Mouse (Mus musculus): ENCODE measurements around the gene Slc39a11. TPM values are rescaled to one million over a fixed set of nuclear protein-coding genes. Genes with fewer than 3 reads are reported as not detected.
"Not testable (repeated sequence)": the region's sequence is repeated elsewhere in the genome, so short reads cannot be mapped to it uniquely, and the experiment has no call there.

Slc39a11 gene
- polyA plus RNA-seq, 1 experiment, result 0.08 TPM

DNA sequence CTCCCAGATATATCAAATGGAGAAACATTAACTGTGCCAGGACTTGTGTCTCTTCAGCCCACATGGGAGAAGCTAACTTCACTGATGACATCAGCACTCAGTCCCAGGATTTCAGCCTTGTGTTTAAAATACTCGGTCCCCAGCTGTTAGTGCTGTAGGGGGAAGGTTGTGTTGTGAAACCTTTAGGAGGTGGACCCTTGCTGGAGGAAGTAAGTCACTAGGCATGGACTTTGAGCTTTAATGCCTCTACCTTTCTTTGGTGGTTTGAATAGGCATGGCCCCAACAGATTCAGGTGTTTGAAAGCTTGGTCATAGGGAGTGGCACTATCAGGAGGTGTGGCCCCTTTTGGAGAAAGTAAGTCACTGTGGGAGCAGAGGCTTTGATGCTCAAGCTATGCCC, 80.9 kb downstream of the Slc39a11 start:
- Histone ChIP-seq H3K4me1 (ENCODE audit: control insufficient read depth) (peaks cover 11% of the 10 kb centered on the region), H3K4me3 (replicated peaks) (no peak overlapping the region), H3K9me3 (ENCODE audit: control insufficient read depth, low read length) (no peaks in the 10 kb centered on the region), H3K27me3 (ENCODE audit: control insufficient read depth) (no peaks in the 10 kb centered on the region), H3K36me3 (ENCODE audit: control insufficient read depth) (no peaks in the 10 kb centered on the region)
- TF ChIP-seq GATA1 (IDR thresholded peaks at IDR 0.05; ENCODE audit: low read length) (no peak), TAL1 (IDR thresholded peaks at IDR 0.05; ENCODE audit: low read length) (no peak)

DNA sequence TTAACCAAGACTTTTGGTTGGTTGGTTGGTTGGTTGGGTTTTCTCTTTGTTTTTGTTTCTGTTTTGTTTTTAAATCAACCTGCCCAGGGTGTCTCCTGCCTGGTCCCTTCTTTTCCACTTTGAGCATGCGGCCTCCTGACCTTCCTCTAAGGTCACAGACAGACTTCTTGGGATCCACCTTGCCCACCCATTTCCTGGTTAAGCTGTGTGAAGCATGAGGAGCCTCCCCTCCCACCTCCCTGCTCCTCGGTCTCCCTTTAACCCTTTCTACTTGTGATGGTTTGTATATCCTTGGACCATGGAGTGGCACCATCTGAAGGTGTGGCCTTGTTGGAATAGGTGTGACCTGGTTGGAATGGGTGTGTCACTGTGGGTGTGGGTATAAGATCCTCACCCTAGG, 82.0 kb downstream of the Slc39a11 start:
- H3K27me3 ChIP-seq (ENCODE audit: control insufficient read depth); H3K36me3 ChIP-seq (ENCODE audit: control insufficient read depth); H3K9me3 ChIP-seq (ENCODE audit: control insufficient read depth, low read length); H3K4me3 ChIP-seq (replicated peaks): not testable (repeated sequence)
- peaks cover 11% of the 10 kb centered on the region for H3K4me1 ChIP-seq (ENCODE audit: control insufficient read depth)

DNA sequence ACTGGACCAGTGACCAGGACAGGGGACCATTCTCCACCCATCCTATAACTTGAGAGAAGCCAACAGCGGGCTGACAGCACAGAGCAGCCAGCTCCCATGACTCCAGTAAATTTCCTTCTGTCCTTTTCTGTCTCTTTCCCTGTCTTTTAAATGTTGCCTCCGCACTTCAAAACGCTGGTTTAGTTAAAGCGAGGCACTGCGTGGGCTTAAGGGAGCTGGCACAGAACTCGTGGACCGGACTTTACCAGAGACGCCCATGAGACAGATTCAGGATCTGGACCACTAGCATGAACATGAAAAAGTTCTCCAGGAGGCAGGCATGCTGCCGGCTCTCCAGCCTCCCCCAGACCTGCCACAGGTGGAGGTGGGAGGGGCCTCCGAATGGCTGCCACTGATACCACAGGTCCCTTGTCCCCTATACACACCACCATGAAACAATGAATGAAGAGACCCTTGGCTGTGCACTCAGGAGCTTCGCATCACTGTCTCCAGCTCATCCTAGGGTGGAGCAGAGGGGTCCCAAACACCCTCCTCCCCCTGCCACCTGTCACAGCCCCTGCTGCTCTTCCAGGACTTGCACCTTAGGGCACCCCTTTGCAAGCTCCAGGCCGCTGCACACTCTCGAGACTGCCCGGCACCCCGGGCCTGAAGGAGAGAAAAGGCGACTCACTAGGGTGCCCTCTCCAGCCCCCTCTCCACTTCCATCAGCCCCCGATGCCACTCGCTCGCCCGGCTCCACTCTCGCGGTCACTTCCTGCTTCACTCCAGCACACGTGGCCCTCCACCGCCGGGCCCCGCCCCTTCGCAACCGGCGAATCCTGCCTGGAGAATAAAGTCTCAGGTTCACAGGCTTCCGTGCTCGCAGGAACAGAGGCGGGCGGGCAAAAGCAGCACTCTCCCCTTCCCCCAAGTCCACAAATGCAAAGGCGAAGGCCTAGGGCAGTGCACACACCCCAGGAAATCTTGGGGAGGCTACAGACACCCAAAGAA, 84.6 kb downstream of the Slc39a11 start:
- Histone ChIP-seq H3K27me3 (ENCODE audit: control insufficient read depth) (no peaks in the 10 kb centered on the region), H3K4me3 (replicated peaks) (peak overlapping the region; percentile 63), H3K36me3 (ENCODE audit: control insufficient read depth) (peaks cover 4% of the 10 kb centered on the region; the same call in 1 of the 2 replicates), H3K9me3 (ENCODE audit: control insufficient read depth, low read length) (no peaks in the 10 kb centered on the region), H3K4me1 (ENCODE audit: control insufficient read depth) (peaks cover 11% of the 10 kb centered on the region)
- TF ChIP-seq GATA1 (IDR thresholded peaks at IDR 0.05; ENCODE audit: low read length), result no peak
- no peak for TF ChIP-seq TAL1 (IDR thresholded peaks at IDR 0.05; ENCODE audit: low read length)

DNA sequence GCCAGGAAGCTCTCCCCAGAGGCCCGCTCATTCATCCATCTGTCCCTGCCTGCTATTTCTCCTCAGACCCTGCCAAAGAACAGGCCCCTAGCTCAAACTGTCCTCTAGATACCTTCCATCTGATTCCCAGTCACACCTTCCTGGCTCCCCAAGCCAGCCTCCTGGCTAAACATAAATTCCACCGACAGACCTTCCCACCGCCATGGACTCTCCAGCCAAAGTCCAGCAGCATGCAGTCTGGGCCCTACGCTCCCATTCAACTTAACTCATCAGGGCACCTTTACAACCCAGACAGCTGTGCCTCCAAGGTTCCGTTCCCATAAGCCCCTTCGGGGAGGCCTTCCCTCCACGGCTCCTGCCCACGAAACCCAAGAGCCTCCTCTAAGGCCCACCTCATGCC, 87.6 kb downstream of the Slc39a11 start:
- Histone ChIP-seq H3K27me3 (ENCODE audit: control insufficient read depth) (no peaks in the 10 kb centered on the region), H3K36me3 (ENCODE audit: control insufficient read depth) (peaks cover 4% of the 10 kb centered on the region; the same call in 1 of the 2 replicates), H3K4me3 (replicated peaks) (no peak overlapping the region), H3K9me3 (ENCODE audit: control insufficient read depth, low read length) (no peaks in the 10 kb centered on the region), H3K4me1 (ENCODE audit: control insufficient read depth) (peaks cover 11% of the 10 kb centered on the region)
- TF ChIP-seq GATA1 (IDR thresholded peaks at IDR 0.05; ENCODE audit: low read length) (no peak), TAL1 (IDR thresholded peaks at IDR 0.05; ENCODE audit: low read length) (no peak)

DNA sequence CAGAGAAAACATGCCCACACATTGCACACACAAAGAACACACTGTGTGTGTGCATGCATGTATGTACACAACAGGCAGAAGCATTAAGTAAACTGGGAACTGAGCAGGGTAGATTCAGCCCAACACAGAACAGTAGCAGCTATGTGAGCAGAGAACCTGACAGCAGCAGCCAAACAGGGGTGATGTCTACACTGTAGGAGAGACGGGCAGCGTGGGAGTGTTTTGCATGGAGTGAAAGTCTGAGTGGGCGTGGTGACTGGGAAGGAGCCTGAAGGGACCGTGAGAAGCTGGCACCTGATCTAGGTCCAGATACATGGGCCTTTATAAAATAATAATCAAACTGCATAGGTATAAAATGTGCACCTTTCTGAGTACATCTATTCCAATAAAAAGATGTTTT, 89.7 kb downstream of the Slc39a11 start:
- peaks cover 5% of the 10 kb centered on the region for H3K4me1 ChIP-seq (ENCODE audit: control insufficient read depth)
- no peaks in the 10 kb centered on the region for H3K27me3 ChIP-seq (ENCODE audit: control insufficient read depth)
- H3K4me3 ChIP-seq (replicated peaks), result no peak overlapping the region
- H3K9me3 ChIP-seq (ENCODE audit: control insufficient read depth, low read length), result no peaks in the 10 kb centered on the region
- no peak for TF ChIP-seq GATA1 (IDR thresholded peaks at IDR 0.05; ENCODE audit: low read length)
- no peak for TF ChIP-seq TAL1 (IDR thresholded peaks at IDR 0.05; ENCODE audit: low read length)
- peaks cover 4% of the 10 kb centered on the region; the same call in 1 of the 2 replicates for H3K36me3 ChIP-seq (ENCODE audit: control insufficient read depth)

DNA sequence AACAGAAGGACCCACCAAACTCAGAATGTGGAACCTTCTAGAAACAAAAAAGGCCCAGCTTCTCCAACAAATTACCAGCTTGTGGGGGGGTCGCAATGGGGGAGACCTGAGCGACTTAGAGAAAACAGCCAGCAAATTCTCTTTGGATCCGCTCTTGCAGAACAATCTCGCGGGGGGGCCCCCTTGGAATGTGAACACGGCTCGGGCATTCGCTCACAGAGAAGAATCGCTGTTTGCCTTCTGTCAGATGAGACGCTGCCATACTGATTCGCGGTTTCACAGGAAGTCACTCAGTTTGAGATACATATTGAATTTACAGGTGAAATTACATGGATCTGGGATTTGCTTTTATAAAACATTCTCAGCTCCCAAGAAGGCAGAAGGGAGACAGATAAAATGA, 91.4 kb downstream of the Slc39a11 start:
- H3K27me3 ChIP-seq (ENCODE audit: control insufficient read depth), result no peaks in the 10 kb centered on the region
- peaks cover 4% of the 10 kb centered on the region; the same call in 1 of the 2 replicates for H3K36me3 ChIP-seq (ENCODE audit: control insufficient read depth)
- no peak overlapping the region for H3K4me3 ChIP-seq (replicated peaks)
- no peak for TF ChIP-seq TAL1 (IDR thresholded peaks at IDR 0.05; ENCODE audit: low read length)
- no peak for TF ChIP-seq GATA1 (IDR thresholded peaks at IDR 0.05; ENCODE audit: low read length)
- H3K4me1 ChIP-seq (ENCODE audit: control insufficient read depth), result no peaks in the 10 kb centered on the region
- no peaks in the 10 kb centered on the region for H3K9me3 ChIP-seq (ENCODE audit: control insufficient read depth, low read length)

DNA sequence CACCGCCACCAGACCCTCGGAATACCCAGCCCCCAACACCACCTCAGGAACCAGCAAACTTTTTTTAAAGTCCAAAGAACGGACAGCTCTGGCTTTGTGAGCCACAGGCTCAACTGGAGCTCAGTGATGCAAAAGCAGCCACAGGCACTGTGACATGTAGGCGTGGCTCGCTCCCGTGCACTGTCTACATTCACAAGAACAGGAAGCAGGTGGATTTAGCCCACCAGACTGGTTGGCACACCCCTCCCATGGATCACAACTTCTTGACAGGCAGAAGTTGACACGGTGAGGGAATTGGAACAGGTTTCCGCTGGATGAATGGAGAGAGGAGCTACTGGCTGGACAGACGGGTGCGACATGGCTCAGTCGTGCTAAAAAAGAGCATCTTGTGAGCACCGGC, 93.7 kb downstream of the Slc39a11 start:
- H3K9me3 ChIP-seq (ENCODE audit: control insufficient read depth, low read length), result no peaks in the 10 kb centered on the region

DNA sequence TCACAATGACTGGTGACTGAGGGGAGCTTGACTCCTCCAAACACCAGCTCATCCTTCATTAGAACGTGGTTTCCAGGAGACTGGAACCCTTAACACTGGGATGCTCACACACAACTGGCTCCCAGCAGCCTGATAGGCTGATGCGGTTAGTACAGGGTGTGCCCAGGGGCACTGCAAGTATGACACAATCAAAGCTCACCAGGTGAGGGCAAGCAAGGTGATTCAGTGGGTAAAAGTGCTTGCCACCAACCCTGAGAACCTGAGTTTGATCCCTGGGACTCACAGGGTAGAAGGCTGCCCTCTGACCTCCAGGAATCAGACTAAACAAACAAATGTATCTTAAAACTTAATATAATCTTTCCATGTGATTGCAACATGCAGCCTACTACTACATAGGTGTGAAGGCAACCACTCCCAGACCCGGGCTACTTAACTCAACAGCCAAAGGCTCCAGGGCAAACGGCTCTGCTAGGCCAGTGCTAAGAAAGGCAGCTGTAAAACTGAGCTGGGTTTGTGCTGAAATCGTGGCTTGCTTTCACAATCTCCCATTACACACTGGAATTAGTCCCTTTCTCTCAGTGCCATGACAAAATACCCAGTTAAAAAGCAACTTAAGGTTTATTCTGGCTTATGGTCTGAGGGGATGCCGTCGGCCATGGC, 95.0 kb downstream of the Slc39a11 start:
- TF ChIP-seq TAL1 (IDR thresholded peaks at IDR 0.05; ENCODE audit: low read length) (no peak), GATA1 (IDR thresholded peaks at IDR 0.05; ENCODE audit: low read length) (no peak)
- Histone ChIP-seq H3K4me1 (ENCODE audit: control insufficient read depth) (no peaks in the 10 kb centered on the region), H3K27me3 (ENCODE audit: control insufficient read depth) (no peaks in the 10 kb centered on the region), H3K36me3 (ENCODE audit: control insufficient read depth) (no peaks in the 10 kb centered on the region; the same call in 1 of the 2 replicates), H3K9me3 (ENCODE audit: control insufficient read depth, low read length) (no peaks in the 10 kb centered on the region), H3K4me3 (replicated peaks) (no peak overlapping the region)

More for the DNA sequence above, 93.7 kb downstream of the Slc39a11 start:
- H3K36me3 ChIP-seq (ENCODE audit: control insufficient read depth), result peaks cover 4% of the 10 kb centered on the region; the same call in 1 of the 2 replicates
- no peaks in the 10 kb centered on the region for H3K27me3 ChIP-seq (ENCODE audit: control insufficient read depth)
- H3K4me3 ChIP-seq (replicated peaks), result no peak overlapping the region
- TF ChIP-seq TAL1 (IDR thresholded peaks at IDR 0.05; ENCODE audit: low read length), result no peak
- TF ChIP-seq GATA1 (IDR thresholded peaks at IDR 0.05; ENCODE audit: low read length), result no peak
- no peaks in the 10 kb centered on the region for H3K4me1 ChIP-seq (ENCODE audit: control insufficient read depth)

DNA sequence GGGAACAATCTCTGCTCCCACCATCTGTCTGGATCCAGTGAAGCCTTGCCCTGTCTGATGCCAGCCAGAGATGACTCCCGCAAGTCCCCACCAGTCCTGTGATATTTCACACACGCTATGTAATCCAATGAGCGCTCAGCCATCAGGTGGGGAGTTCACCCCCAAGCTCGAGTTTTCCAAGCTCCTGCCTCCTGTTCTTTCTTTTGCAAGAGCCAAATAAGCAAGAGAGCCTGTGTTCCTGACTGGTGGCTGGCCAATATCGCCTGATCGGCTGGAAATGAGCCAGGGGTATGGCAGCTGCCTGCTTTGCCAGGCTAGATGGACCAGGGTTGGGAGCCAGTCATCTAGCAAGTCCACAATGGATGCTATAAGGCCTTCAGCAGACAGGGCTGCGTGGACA, 95.7 kb downstream of the Slc39a11 start:
- no peak for TF ChIP-seq GATA1 (IDR thresholded peaks at IDR 0.05; ENCODE audit: low read length)
- no peak for TF ChIP-seq TAL1 (IDR thresholded peaks at IDR 0.05; ENCODE audit: low read length)
- Histone ChIP-seq H3K4me1 (ENCODE audit: control insufficient read depth) (no peaks in the 10 kb centered on the region), H3K4me3 (replicated peaks) (no peak overlapping the region), H3K36me3 (ENCODE audit: control insufficient read depth) (no peaks in the 10 kb centered on the region; the same call in 1 of the 2 replicates), H3K9me3 (ENCODE audit: control insufficient read depth, low read length) (no peaks in the 10 kb centered on the region), H3K27me3 (ENCODE audit: control insufficient read depth) (no peaks in the 10 kb centered on the region)
